Mouse (Mus musculus) cerebellum, adult 11 months (tissue): ENCODE results near the gene Borcs5.
A peak's percentile ranks its signal among the peaks of the same experiment; 100 is the strongest.
"Not testable (repeated sequence)": the region's sequence is repeated elsewhere in the genome, so short reads cannot be mapped to it uniquely, and the experiment has no call there.

Experiments used
- DNase-seq: peaks from one replicate; pipeline ENCODE4 v3.0.0; 2022

Gene Borcs5

GRCm38 (mm10) chr6:134673712-134674111 is 34.4 kb downstream of the Borcs5 start:
- not testable (repeated sequence) for DNase-seq

GRCm38 (mm10) chr6:134677504-134677903 is 38.2 kb downstream of the Borcs5 start:
- no peak for DNase-seq

- DNase-seq: no peak
These were observed 38.7 kb downstream of the Borcs5 start for GRCm38 (mm10) chr6:134678037-134678436.

GRCm38 (mm10) chr6:134679330-134679729 is 40.0 kb downstream of the Borcs5 start:
- not testable (repeated sequence) for DNase-seq

GRCm38 (mm10) chr6:134684354-134684915 is 45.1 kb downstream of the Borcs5 start:
- no peak for DNase-seq

- DNase-seq: no peak
These were observed 45.7 kb downstream of the Borcs5 start for GRCm38 (mm10) chr6:134685040-134685439.

GRCm38 (mm10) chr6:134685515-134685914 is 46.2 kb downstream of the Borcs5 start:
- DNase-seq: no peak

- no peak for DNase-seq
These were observed 55.2 kb downstream of the Borcs5 start for GRCm38 (mm10) chr6:134694498-134694897.

GRCm38 (mm10) chr6:134694988-134695387 is 55.7 kb downstream of the Borcs5 start:
- no peak for DNase-seq

GRCm38 (mm10) chr6:134695625-134696024 is 56.3 kb downstream of the Borcs5 start:
- DNase-seq: no peak

- peak; percentile 48 for DNase-seq
These were observed 56.8 kb downstream of the Borcs5 start for GRCm38 (mm10) chr6:134696146-134696545.

GRCm38 (mm10) chr6:134696554-134696953 is 57.2 kb downstream of the Borcs5 start:
- DNase-seq: no peak

GRCm38 (mm10) chr6:134698243-134698642 is 58.9 kb downstream of the Borcs5 start:
- DNase-seq: no peak

- no peak for DNase-seq
These were observed 61.3 kb downstream of the Borcs5 start for GRCm38 (mm10) chr6:134700451-134701210.

GRCm38 (mm10) chr6:134701211-134701602 is 61.9 kb downstream of the Borcs5 start:
- DNase-seq: no peak

GRCm38 (mm10) chr6:134702184-134702583 is 62.9 kb downstream of the Borcs5 start:
- no peak for DNase-seq

GRCm38 (mm10) chr6:134703053-134703690 is 63.9 kb downstream of the Borcs5 start:
- no peak for DNase-seq

GRCm38 (mm10) chr6:134706467-134706866 is 67.2 kb downstream of the Borcs5 start:
- no peak for DNase-seq

- no peak for DNase-seq
These were observed 70.7 kb downstream of the Borcs5 start for GRCm38 (mm10) chr6:134710020-134710419.

- DNase-seq: no peak
These were observed 74.0 kb downstream of the Borcs5 start for GRCm38 (mm10) chr6:134713321-134713720.

GRCm38 (mm10) chr6:134713897-134714296 is 74.6 kb downstream of the Borcs5 start:
- DNase-seq: no peak

GRCm38 (mm10) chr6:134716168-134716587 is 76.9 kb downstream of the Borcs5 start:
- no peak for DNase-seq

- DNase-seq: no peak
These were observed 78.8 kb downstream of the Borcs5 start for GRCm38 (mm10) chr6:134717886-134718667.
